Comparison of ENCODE assay signal across 24 mouse cellular contexts in the genomic region with DNA sequence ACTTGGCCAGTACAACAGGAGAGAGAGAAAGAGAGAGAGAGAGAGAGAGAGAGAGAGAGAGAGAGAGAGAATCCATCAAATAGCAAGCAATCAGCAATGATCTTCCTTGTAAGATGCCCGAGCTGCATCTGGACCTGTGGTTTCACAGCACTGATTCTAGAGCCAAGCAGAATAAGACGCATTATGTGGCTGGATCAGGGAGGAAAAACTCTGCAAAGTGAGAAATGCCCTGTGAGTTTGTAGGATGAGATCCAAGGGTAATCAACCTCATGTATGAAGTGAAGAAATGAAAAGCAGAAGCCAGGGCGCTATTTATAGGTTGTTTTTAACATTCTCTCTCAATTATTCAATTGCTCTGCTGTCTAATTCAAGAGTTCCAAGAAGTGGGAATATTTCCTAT.
DNase-seq lines count a peak whose midpoint lies in the region; ATAC-seq and TF ChIP-seq lines count a peak whose summit lies in the region.
"Had no signal": no experiment of that assay in that cellular context is flagged by ENCODE, and none has a peak within 500 bp of the region (broad histone marks: within the 10 kb centered on the region; RNA-seq: fewer than 3 reads in every experiment).

No protein-coding gene starts in this region.

- H3K9me3 ChIP-seq in lung, postnatal 0 days (ENCODE audit: low read length), result no peaks in the 10 kb centered on the region
- H3K9me3 ChIP-seq: embryonic facial prominence, embryonic 12.5 days; forebrain, embryonic 10.5 days; forebrain, embryonic 12.5 days had no signal

- no peak overlapping the region for H3K4me3 ChIP-seq in lung, postnatal 0 days (ENCODE audit: low read depth, low read length)
- H3K4me3 ChIP-seq: embryonic facial prominence, embryonic 12.5 days; forebrain, embryonic 10.5 days; forebrain, embryonic 12.5 days had no signal

- H3K27me3 ChIP-seq in lung, postnatal 0 days (replicated peaks; ENCODE audit: insufficient read depth, low read length), result no peaks in the 10 kb centered on the region
- H3K27me3 ChIP-seq: embryonic facial prominence, embryonic 12.5 days; forebrain, embryonic 12.5 days had no signal

- H3K4me1 ChIP-seq in lung, postnatal 0 days (ENCODE audit: insufficient read depth, low read depth, low read length), result no peaks in the 10 kb centered on the region
- H3K4me1 ChIP-seq: embryonic facial prominence, embryonic 12.5 days; forebrain, embryonic 10.5 days; forebrain, embryonic 12.5 days had no signal

- no peak overlapping the region for H3K27ac ChIP-seq in lung, postnatal 0 days (ENCODE audit: low read length)
- H3K27ac ChIP-seq: embryonic facial prominence, embryonic 12.5 days; forebrain, embryonic 10.5 days; forebrain, embryonic 12.5 days had no signal

- no peak; the same call in 1 of the 2 replicates for TF ChIP-seq EP300 in lung, postnatal 0 days (IDR thresholded peaks at IDR 0.05)

- no peak overlapping the region for H3K9ac ChIP-seq in lung, postnatal 0 days (replicated peaks; ENCODE audit: low read depth)
- H3K9ac ChIP-seq: embryonic facial prominence, embryonic 12.5 days; forebrain, embryonic 12.5 days had no signal

- no peak for TF ChIP-seq CTCF in lung, postnatal 0 days (IDR thresholded peaks at IDR 0.05)

- no peaks in the 10 kb centered on the region for H3K36me3 ChIP-seq in lung, postnatal 0 days (ENCODE audit: insufficient read depth, low read length)
- H3K36me3 ChIP-seq: embryonic facial prominence, embryonic 12.5 days; forebrain, embryonic 10.5 days; forebrain, embryonic 12.5 days had no signal

- WGBS in lung, postnatal 0 days, result 54% methylated on average over 3 of the region's 3 CpGs

- peak; percentile 7 for DNase-seq in heart, adult 11 months
- DNase-seq in heart, postnatal 36 days, result no peak
- DNase-seq in lung, postnatal 0 days (ENCODE audit: low spot score), result peak; percentile 60
- no peak for DNase-seq in lung, postnatal 4 days
- peak; percentile 46 for DNase-seq in adipocyte (ENCODE audit: low spot score)
- peak; percentile 31 for DNase-seq in fibroblast of lung, adult 2 months (ENCODE audit: low read depth)
- no peak for DNase-seq in right cerebral cortex, postnatal 10 days (ENCODE audit: low spot score in 2 of 2)
- no peak for DNase-seq in right cerebral cortex, postnatal 25 days
- DNase-seq: adrenal gland, adult 2 months; adrenal gland, postnatal 10 days; adrenal gland, postnatal 25 days; cerebellum, adult 11 months; cerebellum, adult 18-20 months; cerebellum, adult 8-10 months; cerebellum, postnatal 14 days; cerebellum, postnatal 36 days; embryo, embryonic 11 days had no signal

- intact Hi-C loops in heart, postnatal 36 days (cut with DNase I), result no loop called here

- no peak overlapping the region for H3K4me2 ChIP-seq in lung, postnatal 0 days (replicated peaks; ENCODE audit: low read depth, low read length)
- H3K4me2 ChIP-seq: embryonic facial prominence, embryonic 12.5 days; forebrain, embryonic 12.5 days had no signal

- ATAC-seq in lung, postnatal 0 days, result peak; percentile 56; the same call in 1 of the 2 replicates
- ATAC-seq: activated CD4-positive, CD25-positive, alpha-beta regulatory T cell, adult 4 months; forebrain, embryonic 14.5 days; forebrain, embryonic 16.5 days; Patski had no signal

Comparison
In these comparisons a context has a peak if more than half of its experiments do, and no peak if none do; other contexts are left out.
1. DNase-seq: peak in heart, adult 11 months (single experiment), lung, postnatal 0 days (single experiment), adipocyte (single experiment) and fibroblast of lung, adult 2 months (single experiment); none in heart, postnatal 36 days (0 of 2), lung, postnatal 4 days (0 of 2), right cerebral cortex, postnatal 10 days (0 of 2) and right cerebral cortex, postnatal 25 days (single experiment).